Mouse (Mus musculus) spleen, postnatal 14 days (tissue): ENCODE results near the gene Vat1l.

Experiments used
- DNase-seq, 2 experiments: peaks; one replicate each; pipeline ENCODE4 v3.0.0; 2021 to 2022; ENCODE audit warnings: low spot score in 2 of 2

Gene Vat1l

DNA sequence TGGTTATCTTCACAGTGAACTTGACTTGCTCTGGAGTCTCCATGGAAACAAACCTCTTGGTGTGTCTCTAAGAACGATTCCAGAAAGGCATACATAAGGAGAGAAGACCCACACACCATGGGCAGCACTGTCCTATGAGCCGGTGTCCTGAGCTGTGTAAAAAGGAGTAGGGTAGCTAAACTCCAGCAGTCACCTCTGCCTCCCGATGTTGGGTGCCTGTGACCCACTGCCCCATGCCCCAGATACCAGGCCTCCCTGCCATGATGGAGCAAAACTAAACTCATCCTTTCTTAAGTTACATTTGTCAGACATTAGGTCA, 90.3 kb downstream of the Vat1l start:
- DNase-seq: no peak

DNA sequence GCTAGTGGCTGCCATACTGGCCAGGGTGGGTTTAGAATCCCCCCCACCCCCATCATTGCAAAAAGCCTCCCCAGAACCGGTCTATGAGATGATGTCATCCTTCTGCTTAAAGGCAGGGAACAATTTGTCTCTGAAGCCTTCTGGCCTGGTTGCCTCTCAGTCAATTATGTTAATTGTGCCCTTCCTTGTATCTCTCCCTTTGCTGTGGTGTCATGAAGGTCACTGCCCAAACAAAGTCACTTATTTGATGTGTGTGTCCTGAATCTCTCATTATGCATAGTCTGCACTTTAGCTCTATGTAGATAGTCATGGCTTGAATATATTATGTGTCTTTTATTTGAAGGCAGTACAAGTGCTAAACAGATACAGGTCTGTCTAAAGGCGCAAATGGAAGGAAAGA, 92.8 kb downstream of the Vat1l start:
- DNase-seq: no peak

DNA sequence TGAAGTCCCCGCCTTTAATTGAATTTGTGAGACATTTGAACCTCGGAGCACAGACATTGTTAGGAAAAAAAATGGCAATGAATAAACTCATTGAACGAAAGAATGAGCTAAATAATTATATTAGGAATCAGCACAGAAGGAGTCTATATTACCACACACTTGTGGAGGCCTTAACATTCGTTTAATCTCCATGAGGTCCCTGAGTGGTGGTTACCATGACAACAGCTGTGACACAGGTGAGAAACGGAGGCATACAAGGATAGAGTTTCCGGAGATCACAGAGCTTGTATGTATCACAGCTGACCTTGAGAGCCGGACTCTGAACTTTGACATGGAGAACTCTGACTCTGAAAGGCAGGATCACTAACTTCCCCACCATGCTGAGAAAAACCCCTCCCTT, 94.7 kb downstream of the Vat1l start:
- no peak for DNase-seq

DNA sequence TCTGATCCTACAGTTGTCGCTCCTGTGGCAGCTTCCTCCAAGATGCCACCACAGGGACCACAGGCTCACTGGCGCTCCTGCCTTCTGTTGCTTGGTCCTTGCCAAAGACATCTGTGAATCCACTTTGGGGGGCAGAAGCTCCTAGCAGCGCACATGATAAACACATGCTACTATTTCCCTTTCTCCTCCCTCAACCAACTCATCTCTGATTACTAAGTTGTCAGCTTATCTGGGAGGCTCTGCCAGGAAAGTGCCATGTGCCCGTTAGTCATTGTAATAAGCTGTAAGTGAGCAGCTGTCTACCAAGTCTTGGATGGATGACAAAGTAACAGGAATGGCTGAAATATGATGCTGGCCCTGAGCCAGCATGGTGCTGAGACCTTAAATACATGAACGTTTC, 100.9 kb downstream of the Vat1l start:
- DNase-seq: no peak

DNA sequence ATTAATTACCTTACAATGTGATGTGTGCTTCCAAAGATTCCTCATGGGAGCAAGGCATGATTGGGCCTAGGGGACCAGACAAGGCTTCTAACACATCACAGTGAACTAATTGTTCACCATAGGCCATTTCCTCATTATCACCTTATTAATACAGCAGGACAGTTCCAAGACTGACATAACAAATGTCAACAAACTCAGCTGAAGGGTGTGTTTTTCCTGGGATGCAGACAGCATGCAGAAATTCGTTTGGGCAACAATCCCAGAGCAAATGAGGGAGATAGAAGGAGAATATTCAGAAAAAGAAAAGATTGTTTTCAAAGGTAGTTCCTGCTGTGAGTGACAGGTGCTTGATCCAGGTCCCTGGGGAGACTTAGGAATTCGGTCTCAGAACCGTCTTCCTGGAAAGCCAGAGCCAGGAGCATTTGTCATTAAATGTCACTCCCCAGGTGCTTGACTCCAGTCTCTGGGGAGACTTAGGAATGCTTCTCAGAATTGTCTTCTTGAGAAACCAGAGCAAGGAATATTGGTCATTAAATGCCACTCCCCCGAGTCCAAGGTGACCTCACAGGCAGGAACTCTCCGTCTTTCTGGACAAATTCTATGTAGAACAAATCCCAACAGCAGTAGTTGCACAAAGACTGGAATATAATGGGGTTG, 109.4 kb downstream of the Vat1l start:
- DNase-seq: no peak

DNA sequence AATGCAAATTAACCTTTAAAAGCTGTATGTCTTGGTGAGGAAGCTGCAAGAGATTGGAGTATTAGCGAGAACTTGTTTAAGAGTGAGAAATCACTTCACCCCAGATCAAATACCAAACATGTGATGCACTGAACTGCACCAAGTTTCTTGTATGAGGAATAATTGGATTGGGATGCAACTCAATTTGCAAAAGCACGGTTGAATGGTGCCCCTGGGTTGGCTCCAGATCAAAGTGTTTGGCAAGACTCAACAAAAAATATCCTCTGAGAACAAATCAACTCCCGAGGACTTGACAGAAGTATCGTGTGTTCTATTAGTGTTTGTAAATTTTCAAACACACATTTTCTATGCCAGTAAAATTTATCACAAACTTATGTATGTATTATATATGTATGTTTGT, 112.7 kb downstream of the Vat1l start:
- DNase-seq: no peak

DNA sequence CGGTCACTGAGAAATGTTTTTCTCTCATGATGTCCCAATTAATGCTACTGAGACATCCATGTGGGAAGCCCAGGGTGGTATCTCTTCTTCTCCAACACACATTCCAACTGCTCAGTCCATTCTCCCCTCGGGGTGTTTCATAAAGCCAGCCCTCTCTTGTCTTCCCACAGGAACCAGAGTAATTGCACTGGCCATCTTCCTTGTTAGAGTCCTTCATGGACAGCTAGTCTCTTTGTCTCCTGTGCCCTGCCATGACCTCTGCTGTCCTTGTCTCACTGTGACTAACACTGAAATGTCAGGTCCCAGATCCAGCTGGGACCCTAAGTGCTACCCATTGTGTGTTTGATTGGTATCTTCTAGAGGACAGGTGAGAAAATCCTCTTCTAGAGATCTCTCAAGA, 116.7 kb downstream of the Vat1l start:
- no peak for DNase-seq

DNA sequence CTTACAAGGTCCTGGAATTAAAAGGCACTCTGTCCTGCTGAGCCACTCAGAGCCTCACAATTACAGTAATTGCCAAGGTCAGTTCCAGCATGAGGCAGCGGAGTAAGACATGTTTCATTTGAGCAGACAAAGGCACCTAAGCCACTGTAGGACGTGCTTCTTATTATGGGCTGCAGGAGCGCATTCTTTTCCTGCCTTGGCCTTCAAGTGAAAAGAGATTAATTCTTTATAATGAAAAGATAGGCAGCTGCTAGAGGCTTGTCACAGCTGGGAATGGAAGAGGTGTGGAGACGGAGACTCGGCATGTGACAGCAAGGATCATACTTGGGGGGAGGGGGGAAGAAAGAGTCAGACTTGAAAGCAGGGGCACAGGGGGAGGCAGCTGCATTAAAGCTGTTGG, 126.5 kb downstream of the Vat1l start:
- DNase-seq: no peak

DNA sequence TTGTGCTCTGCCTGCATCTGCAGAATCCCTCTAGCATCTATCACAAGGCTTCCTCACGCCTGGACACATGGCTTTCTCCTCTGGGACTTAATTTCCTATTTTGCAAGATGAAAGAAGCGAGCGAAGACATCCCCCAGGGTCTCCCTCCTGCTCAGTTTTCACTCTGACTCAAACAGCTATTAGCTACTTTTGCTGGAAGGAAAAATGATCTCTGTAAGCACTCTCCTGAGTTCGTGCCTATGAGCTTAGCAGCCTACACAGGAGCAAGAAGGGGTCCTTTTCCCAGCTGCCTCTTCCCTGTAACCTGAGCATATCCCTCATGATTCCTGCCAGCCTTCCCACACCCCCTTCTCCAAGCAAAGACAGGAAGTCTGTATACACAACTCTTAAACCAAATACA, 127.5 kb downstream of the Vat1l start:
- DNase-seq: no peak

DNA sequence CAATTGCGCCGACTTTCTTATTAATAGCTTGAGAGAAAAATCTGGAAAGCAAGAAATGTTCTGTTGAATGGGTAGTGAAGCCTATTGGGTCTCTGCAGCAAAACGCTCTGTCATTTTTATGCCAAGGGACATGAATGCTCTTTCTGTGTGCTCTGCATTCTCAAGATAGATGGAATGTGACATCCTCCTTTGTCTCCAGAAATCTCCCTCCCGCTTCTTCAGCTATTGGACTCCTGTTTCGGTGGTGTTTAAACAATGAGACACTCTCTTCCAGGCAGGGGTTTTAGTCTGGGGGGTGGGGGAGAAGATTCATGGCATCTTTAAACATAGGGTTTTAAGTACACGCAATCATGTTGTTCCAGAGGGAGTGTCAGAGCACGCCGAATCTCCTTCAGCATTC, 130.3 kb downstream of the Vat1l start:
- no peak for DNase-seq

DNA sequence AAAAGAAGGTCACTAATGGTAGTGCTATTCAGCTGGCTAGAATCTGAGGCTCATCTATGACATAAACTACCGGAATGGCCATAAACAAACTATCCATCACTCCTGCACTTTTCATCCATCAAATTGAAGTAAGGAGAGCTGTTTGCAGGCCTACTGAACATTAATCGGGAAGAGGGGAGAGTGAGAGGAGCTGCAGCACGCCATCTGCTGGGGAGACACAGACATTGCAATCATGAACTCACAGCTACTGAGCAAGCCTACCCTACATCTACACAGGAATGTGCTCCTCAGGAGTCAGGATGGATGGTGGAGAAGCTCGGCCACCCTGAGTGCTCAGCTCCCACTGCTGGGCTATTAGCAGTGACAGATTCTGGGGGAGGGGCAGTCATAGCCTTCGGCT, 136.9 kb downstream of the Vat1l start:
- DNase-seq: no peak

DNA sequence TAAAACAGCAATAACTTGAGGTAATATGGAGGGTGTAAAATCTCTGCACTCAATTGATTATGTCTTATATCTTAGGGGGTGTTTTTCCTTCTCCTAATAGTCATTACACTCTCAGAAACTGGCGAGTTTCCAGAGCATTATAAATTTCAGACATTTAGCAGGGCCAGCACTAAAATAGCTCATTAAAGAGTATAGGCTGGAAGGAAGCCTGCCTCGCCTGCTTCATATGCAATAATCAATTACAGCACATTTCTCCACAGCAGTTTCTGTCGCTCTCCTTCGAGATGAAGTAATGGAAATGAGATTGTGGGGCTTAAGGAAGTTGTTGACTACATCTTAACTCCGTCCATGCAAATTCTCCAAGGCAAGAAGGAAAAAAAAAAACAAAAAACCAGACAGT, 139.4 kb downstream of the Vat1l start:
- no peak for DNase-seq

DNA sequence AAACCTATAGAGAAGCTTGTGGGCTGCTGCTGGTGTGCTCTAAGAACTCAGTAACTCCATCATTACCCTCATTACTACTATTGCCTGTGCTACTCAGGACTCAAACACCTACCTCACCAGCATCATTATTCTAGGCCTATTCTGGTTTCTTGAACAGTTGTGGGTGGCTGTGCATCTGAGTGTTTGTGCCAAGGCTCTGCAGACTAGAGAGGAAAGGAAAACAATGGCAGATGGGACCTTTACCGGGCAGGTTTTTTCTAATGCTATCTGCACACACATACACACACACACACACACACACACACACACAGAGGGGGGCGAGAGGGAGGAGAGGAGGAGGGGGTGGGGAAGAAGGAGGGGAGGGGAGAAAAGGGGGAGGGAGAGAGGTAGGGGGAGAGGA, 140.6 kb downstream of the Vat1l start:
- no peak for DNase-seq

DNA sequence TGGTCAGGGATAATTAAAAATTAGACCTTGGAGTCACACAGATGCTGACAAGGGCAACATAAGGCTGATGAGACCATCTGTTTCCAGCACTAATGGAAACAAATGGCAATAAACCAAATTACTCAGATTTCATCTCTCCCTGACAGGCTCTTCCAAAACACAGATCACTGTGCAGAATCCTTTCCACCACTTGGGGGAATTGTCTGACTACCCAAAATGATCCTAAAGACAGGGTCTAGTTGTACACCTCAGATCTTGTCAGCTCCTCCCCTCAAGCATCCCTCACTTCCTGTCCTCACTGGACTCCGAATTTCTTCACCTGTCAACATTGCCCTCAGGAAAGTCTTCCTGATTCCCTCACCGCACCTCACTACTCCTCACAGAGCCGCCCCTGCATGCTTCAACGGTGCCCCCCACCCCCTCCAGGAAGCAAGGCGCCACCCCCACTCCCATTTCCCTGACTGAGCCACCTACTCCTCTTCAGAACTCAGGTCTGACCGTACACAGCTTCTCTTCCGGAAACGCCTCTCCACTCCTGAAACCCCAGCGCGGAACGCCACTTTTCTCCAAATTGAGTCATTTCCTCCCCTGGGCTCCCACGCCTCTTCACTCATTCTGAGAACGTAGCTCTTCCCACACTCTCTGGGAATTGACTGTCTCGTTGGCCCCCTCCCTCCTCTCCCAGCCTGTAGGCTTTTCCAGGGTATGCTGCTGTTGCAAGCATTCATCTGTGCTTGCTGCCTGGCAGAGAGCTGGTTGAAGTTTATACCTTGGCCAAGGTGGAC, 146.4 kb downstream of the Vat1l start:
- no peak for DNase-seq

DNA sequence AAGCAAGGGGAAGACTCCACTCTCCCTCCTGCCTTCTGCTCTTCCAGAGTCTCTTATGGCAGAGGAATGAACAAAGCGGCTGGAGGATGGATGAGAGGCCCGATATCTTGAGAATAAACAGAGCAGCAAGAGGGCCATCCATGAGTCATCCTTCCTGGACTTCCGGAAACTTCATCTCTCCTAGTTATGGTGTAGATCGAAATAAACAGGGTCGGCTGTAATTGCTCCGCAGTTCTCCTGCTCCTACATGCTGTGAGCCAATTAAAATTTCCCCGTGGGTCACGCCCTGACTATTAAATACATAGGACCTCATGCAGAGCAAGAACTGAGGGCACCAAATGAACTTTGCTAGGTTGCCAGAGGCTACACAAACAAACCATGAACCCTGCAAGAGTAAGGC, 155.1 kb downstream of the Vat1l start:
- no peak for DNase-seq

DNA sequence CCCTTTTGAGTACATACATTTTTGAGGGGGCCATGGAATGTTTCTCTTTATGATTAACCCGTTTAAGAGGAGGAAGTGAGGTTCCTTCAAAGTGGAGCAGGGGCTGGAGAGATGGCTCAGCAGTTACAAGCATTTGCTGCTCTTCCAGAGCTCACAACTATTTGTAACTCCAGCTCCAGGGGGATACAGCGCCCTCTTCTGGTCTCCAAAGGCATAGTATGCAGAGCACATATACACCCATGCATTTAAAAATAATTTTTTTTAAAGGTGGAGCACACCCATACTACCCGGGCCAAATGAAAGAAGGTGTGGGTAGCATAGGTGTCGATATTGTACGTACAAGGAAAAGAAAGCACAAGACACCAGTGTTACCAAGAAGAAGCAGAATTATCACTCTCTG, 157.8 kb downstream of the Vat1l start:
- no peak for DNase-seq

DNA sequence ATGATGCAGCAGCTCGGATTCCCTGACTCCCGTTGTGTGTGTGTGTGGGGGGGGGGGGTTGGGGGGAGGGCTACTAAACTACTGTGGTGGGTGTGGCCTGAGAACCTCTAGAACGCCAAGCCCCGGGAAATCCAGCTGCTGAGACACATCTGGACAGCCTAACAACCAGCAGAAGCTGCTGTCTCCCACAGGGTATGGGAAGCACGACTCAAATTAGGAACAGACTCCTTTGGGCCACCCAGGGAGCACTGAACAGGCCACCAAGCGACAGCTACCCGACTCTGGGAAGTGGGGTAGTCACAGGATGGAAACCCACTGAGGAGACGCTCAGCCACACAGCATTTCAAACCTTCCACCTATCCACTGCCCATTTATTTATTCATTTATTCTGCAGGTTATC, 158.2 kb downstream of the Vat1l start:
- no peak for DNase-seq

DNA sequence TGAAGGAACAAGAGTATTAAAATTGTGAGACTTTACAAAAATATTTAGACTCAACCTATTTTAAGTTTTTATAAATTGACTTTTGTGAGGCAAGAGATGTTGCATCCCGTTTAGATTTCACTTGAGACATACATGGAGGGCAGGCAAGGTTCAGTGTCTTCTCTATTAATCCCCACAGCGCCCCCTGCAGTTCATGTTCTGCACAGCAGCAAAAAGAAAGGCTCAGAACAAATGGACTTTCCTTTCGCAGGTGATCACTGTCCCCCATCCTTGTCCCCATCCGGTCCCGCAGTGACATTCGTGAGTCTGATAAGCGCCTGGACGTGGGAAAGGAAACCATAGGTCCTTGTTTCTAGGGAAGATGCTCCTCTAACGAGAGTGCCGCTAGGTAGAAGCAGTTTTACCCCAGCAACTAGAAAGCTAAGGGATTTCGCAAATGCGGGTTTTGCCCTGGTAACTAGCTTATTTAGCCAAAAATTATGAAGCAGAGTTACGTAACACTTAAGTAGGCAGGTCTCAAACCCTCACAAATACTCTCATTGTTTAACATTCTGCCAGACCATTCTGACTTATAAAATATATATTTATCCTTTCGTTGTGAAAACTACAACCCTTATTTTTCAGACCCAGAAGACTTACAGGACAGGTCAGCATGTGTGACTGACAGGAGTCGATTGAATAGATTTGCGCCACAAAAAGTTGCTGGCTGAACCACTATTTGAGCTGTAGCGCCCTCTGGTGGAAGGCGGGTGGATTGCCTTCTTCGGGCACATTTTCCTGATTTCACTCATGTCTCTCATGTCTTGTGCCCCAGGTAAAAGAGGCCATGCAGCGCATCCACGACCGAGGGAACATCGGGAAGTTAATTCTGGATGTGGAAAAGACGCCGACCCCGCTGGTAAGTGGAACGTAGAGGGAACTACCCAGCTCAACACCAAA, 163.9 kb downstream of the Vat1l start:
- DNase-seq: peak; percentile 11 to 32

DNA sequence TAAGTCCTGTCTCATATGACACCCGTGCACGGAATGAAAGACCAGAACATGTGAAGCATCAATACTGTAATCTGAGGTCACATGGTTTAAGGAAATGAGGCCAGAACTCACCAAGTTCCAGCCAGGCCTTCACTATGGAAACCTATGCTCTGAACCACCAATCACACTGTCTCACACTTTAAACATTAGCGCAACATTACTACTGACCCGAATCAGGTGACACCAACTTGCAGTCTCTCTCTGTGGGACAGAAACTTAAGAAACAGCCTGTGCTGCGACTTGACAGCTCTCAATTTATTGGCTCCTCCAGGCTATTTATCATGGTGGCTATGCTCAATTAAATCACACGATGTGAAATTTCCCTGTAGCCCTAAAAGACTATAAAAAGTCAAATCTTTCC, 169.0 kb downstream of the Vat1l start:
- no peak for DNase-seq

DNA sequence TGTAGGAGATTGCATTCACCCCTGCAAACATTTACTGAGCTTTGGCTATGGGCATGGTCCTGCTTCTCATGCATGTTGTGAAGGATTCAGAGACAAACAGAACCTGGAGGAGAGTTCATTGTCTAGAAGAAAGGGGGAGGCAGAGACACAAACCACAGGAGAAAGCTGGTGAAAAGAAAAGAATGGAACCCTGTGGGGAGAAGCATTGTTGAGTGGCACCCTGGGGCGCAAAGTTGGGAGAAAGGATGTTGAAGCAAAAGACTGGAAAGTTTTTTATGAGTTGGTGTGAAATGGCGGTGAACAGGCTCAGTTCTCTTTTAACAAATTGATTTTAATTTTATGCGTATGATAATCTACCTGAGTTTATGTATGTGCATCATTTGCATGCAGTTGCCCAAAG, 178.8 kb downstream of the Vat1l start:
- no peak for DNase-seq

DNA sequence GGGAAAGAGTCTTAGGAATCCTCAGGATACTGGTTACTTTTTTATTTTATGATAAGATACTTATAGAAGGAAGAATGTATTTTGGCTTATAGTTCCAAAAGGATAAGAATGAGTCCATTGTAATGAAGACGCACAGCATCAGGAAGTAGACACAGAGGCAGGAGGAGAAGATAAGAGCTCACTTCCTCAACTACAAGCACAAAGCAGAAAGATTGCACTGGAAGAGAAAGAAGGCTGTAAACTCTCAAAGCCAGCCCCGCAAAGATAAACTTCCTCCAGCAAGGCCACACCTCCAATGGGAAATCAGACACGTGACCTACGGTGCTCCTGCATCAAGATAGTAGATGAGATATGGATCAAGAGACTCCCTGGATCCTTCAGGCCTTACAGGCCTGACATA, 182.1 kb downstream of the Vat1l start:
- no peak for DNase-seq

DNA sequence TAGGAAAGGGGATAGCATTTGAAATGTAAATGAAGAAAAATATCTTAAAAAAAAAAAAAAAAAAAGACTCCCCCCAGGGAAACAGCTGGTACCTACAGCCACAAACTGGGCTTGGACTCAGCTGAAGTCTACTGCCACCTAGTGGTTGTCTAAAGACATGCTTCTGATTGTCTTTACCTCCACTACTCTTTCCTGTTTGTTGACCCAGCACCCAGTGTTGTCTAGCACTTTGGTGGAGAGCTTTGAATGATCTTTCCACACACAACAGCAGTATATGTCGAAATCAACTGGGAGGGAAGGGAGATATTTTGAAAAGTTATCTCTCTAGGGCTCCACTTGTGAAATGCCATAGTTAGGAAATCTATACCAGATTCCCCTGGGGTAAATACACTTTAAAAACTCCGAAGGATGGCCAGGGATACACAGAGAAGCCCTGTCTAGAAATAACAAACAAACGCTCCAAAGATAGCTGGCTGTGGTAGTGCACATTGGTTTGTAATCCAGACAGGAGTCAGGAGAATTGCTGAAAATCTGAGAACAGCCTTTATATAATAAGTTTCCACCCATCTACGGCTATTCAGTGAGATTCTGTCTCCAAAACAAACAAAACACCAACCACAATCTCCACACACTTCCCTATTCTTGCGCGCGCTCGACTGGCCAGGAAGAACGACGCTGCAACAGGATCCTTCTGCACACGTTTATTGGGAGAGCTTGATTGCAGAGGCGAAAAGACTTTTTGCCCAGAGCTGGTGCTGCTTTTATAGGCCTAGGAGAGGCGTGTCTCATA, 185.2 kb downstream of the Vat1l start:
- no peak for DNase-seq
